Mouse (Mus musculus): Measurements from ENCODE around the gene Agap2.

DNA sequence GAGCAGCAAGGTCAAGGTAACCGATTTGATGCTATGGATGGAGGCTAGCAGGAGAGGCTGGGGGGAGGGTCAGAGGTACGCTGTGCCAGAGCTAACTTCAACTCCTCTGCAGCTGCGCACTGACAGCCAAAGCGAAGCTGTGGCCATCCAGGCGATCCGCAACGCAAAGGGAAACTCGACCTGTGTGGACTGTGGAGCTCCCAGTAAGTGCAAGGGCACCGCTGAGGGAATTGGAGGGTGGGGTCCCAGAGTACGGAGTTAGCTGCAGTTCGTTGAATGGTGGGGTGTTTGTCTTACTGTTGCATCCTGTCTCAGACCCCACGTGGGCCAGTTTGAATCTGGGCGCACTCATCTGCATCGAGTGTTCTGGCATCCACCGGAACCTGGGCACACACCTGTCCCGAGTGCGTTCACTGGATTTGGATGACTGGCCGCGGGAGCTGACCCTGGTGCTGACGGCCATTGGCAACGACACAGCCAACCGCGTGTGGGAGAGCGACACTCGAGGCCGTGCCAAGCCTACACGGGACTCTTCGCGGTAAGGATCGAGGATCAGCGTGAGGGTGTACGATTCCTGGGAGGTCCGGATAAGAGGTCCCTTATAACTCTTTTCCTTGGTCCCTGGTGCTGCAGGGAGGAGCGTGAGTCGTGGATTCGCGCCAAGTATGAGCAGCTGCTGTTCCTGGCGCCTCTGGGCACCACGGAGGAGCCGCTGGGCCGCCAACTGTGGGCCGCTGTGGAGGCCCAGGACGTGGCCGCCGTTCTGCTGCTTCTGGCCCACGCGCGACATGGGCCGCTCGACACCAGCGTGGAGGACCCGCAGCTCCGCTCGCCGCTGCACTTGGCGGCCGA lies 15.7 kb downstream of the Agap2 start:
- no peak for TF ChIP-seq POLR2A (IDR thresholded peaks at IDR 0.05; ENCODE audit: low read depth, low read length)
- no peak for TF ChIP-seq CTCF (IDR thresholded peaks at IDR 0.05; ENCODE audit: extremely low read depth, insufficient read depth, insufficient read length, insufficient replicate concordance)
